Mouse (Mus musculus) MEL-GATA-1-ER (cell line): Measurements from ENCODE around the gene Gm11060.

Experiments
- DNase-seq: peaks from one replicate; pipeline ENCODE4 v3.0.0-alpha.2; 2012; ENCODE audit warnings: low read depth; ENCODE audit errors: extremely low read depth

Gene Gm11060

DNA sequence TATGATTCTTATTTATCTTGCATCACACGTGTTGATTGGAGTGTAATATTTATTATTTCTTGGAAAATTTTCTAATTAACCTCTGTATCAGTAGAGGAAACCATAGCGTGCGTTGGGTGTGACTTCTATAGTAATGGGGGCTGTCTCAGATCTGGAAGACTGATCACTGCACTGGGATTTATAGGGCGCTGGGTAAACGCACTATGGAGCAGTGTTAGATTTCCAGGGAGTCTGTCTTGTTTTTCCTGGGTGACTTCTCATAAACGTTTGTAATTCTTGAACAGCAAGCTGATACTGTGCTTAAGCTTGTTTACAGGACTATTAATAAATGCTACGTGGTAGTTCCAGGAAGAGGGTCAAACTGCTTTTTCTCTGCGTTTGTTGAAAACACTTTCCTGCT is 25.9 kb downstream of the Gm11060 start:
- DNase-seq = no peak

DNA sequence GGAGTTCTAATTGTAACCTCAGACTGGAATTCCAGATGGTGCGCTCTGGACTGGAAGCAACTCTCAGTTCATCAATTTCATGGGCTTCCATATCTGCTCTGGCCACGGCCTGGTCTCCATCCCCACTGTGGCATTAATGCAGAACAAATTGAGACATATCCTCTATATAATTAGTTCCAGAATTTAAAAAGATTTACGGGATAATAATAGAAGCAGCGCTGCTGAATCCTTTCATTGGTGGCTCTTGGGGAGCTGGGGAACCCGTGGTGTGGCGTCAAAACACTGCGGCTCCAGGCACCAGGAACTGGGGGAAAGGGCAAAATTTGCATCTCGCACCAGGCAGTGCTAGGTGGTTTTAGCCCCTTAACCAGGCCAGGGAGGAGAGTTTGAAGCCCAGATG is 30.4 kb downstream of the Gm11060 start:
- no peak for DNase-seq

DNA sequence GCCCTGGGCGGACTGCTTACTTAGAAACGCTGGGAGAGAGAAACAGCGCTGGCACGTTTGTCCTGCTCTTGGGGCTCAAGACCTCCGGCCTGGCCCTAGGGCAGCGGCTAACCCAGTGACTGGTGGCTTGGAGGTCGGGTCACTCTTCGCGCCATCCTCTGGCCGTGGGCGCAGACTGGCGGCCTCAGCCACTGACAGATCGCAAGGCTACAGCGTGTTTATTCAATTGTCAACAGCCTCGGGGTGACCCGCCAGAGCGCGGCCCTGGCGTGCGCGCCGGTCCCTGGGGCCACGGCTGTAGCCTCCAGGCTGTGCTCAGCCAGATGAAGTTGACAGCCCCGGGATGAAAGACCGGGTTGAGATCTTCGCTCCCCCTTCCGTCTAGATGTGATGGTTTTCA is 31.1 kb downstream of the Gm11060 start:
- DNase-seq = no peak

DNA sequence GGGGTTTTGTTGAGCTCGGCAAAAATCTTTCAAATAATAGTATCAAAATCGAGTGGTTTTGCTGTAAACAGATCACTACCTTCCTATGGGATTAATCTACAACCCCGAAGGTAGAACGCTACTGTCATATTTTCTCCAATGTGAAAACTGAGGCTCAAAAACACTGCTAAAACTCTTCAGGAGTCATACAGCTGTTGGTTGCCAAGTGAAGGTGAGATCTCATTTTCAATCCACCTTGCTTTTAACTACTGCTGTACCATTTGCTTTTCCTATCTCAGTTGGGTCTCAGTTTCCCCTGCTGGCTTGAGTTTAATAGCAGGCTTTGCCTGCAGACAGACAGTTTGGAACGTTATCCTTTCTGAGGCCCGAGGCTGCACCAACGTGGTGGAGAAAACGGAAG is 31.6 kb downstream of the Gm11060 start:
- no peak for DNase-seq

DNA sequence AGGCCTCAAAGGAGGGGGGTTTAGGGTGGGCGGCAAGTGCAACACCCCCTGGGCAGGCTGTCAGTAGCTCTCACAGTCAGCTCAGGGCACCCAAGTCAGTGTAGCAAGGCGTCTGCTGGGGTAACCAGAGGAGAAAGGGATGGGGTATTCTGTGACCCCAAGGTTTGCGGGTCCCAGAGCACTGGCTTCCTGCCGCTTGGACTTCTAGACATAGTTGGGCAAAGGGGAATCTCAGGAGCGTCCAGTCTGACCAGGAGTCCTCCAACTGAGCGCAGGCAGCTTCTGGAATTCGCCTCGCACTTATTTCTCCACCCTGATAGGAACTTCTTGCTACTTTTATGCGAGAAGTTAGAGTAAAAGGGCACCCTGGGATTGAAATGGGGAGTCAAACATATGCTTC is 32.1 kb downstream of the Gm11060 start:
- no peak for DNase-seq

DNA sequence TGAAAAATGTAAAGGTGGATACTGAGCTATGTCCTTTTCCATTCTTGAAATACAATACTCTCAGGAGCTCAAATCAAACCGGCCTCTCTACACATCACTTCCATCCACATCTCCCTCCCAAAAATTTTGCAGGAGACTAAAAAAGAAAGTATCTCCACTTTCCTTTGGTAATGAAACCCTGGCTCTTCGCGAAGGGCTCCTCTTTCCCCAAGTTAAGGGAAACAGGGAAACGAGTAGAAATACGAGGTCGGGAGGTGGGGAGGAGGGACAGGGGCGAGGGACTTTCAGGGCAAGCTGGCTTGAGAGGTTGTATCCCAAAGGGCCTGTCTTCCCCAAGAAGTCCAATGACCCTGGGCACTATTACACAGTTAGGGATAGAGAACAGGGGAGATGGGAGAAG is 32.6 kb downstream of the Gm11060 start:
- DNase-seq = no peak

DNA sequence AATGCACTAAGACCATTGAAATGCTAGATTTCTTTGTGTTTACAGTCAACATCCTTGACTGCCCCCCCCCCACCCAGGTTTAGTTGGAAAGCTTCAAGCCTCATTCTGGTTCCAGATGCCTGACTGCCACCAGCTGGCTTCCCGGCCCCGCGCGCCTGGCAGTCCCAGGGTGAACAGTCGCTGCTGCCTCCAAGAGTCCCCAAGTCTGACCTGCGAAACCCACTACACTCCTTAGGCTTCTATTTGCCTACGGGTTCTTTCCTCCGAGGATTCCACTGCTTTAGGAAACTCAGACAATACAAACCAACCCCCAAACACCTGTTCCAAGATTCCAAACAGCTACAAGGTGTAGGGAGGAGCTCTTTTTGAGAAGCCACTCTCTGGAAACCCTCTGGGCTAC is 33.4 kb downstream of the Gm11060 start:
- no peak for DNase-seq

DNA sequence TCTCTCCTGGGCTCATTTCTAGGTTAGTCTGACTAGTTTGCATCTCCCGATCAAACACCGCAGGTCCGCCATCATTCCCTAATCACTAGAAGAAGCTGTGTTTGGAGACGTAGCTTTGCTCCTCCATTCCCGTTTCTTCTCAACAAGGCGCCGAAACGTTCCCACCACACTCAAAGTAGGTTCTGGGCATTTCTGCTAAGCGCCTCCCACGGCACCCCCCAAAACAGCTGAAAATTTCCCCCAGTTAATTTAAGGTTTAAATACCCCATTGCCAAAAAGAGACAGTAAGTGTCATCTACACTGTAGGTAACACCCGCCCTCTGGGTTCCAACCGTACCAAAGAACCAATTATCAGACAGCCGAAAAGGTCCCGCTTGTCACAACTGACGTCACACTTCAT is 33.8 kb downstream of the Gm11060 start:
- no peak for DNase-seq

DNA sequence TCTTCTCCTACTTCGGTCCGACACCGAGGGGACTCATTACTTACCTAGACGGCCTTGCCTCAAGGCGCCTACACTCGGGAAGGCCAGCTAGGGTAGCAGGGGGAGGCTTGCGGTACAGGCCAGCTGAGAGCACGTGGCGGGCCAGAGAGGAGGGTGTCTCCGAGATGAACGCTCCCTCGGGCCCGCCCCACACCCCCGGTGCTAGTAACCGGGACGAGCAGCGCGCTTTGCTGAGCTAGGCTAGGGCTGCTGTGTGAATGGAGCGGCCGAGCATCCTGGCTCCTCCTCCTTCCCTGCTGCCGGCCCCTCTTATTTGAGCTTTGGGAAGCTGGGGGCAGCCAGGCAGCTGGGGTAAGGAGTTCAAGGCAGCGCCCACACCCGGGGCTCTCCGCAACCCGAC is 34.5 kb downstream of the Gm11060 start, which contains the start of gene Wt1:
Gene Wt1 (plus strand): TSS at position 251 of the 400 bp plus-strand sequence.
- no peak for DNase-seq

DNA sequence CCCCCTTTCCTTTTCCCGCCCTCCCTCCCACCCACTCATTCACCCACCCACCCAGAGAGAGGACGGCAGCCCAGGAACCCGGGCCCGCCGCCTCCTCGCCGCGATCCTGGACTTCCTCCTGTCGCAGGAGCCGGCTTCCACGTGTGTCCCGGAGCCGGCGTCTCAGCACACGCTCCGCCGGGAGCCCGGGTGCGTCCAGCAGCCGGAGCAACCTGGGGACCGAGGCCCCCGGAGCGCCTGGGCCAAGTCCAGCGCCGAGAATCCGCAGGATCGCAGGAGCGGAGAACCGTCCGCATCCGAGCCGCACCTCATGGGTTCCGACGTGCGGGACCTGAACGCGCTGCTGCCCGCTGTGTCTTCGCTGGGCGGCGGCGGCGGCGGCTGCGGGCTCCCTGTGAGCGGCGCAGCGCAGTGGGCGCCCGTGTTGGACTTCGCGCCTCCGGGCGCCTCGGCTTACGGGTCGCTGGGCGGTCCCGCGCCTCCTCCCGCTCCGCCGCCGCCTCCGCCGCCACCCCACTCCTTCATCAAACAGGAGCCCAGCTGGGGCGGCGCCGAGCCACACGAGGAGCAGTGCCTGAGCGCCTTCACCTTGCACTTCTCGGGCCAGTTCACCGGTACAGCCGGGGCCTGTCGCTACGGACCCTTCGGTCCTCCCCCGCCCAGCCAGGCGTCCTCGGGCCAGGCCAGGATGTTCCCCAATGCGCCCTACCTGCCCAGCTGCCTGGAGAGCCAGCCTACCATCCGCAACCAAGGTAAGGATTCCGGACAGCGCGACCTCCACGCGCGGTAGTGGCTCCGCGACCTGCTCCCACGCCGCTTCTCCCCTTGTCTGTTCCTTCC is 35.1 kb downstream of the Gm11060 start:
- DNase-seq = no peak

DNA sequence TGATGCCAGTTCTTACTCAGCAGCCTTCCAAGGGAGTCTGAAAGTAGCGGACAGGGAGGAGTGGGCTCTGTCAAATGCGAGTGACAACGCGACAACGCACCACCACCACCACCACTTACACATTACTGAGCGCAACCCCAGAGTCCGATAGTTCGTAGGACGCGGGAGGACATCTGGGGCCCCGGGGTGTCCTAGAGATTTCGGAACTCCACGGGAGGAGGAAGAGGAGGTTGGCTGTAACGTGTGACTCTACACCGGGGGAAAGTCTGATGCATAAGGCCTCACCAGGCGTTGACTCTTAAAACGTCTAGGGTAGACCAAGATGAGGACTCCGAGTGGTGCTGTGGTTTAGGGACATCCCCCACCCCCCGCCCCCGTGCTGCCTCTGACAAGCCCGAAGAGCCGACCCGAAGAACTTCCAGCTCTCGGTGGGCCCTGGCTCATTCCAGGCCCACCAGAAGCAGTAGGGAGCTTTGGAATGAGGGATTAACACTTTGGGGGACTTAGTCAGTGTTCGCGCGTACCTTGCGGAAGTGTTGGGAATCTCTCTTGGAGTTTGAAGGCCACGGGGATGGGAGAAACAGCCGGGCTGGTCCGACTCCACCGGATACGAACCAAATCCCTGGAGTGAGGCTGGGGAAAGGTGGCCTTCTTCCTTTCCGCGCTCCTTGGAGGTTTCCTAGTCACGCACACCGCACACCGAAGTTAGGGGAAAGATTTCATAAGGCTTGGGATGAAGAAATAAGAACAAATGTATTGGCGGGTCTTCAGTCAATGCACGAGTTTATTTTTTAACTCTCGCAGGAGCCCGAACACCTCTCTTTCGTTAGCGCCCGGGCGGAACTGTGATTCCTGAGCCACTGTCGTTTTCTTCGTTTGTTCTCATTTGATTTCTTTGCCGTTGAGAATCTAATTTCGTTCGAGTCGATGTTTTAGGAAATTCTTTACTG is 36.0 kb downstream of the Gm11060 start:
- DNase-seq = no peak

DNA sequence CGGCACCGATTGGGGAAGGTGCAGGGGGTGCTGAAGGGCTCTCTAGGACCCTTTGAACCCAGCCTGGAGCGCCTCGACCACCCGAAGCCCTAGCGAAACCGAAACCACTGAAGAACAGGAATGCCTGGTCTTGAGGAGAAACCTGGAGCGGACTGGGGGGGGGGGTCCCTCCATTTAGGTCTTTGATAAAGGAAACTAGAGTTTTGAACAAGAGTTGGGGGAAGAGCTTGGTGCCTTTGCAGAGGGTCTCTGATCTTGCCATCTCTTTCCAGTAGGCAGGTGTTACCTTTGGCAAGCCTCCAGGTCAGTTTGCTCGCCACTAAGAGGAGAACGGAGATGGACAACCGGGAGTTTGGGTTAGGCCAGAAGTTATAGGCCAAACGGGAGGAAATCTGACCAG is 36.7 kb downstream of the Gm11060 start:
- no peak for DNase-seq

DNA sequence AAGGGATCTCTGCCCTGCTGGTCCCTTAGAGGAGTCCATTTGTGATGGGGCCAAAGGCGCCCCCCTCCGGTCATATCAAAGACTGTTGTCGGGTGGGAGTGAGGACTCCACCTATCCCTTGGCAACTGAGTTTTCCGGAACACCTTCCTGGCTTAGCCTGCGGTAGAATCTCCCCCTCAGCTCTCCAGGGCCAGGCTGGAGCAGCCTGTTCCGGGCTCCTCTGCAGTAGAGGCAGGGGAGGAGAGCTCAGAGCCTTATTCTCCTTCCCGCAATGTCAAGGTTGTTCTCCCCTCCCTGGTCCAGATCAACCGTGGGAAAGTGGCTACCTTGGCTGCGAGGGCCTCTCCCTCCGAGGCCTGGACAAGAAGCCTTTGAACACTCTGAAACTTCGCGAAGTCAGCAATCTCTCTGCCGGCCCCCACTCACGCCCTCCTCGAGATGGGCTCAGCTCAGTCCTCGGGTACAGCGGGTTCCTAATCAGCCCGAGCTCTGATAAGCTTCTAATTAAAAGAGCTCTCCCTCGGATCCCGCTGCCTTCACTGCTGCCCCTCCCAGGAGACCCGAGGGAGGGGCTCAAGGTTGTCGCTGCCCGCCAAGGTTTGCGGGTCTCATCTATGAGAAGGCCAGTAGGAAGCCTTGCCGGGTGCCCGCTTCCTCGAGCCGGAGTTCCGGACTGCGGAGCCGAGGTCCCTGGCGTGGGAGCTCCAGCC is 38.7 kb downstream of the Gm11060 start:
- no peak for DNase-seq

DNA sequence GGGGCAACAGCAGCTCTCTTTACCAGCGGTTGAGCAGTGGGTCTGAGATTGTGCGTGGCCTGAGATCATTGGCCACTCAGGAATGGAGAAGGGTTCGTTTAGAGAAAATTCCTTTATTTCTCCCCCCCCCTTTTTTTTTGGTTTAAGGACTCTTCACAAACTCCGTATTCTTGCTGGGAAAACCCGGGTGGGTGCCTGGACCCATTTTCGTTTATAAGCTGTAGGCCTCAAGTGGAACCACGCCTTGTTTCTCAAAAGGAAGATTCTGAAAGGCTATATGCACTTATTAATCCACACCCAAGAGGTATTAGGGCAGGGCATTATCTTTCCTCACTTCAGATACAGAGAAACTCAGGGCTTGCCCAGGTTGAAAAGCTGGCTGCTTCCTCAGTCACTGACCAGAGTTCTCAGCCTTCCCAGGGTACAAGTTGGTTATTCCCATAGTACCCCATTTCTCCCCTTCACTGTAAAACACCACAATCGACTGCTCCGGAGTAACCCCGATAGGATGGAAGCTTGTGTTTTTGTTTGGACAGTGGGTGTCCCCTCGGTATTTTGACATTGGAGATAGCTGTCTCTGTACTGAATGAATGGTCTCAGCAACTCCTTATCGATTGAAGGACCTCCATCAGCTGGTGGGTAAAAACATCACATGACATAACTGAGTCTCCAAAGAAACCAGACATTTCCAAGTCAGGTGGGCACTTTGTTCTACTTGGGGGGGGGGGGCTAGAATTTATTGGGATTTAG is 39.4 kb downstream of the Gm11060 start:
- DNase-seq = no peak

DNA sequence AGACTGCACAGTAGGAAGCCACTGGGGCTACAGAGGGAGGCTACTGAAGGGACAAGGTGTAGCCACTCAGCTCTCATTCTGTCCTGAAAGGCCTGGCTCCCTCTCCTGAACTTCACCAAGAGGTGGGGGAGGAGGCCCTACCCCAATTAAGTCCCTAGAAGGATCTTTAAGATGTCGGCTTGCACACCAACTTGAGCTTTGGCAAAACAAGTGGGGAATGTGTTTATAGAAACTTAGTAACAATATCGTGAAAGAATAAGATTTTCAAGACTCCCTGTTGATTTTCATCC is 39.9 kb downstream of the Gm11060 start:
- DNase-seq = no peak

DNA sequence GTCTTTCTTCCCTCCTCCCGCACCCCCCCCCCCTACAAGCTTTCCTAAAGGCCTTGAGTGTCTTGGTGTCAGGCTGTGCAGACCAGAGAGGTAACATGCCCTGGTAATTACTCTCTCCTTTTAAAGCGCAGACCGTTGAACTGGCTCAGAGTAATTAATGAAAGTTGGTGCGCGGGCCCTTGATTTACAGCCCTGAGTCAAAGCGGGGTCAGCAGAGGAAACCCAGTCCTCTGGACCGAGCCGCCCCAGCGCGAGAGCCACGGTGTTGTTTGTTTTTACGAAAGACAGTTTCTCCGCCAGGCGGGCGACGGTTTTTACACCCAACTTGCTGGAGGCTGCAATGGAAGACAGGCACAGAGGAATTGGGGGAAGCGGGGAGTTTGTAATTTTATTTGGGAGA is 40.5 kb downstream of the Gm11060 start:
- no peak for DNase-seq

DNA sequence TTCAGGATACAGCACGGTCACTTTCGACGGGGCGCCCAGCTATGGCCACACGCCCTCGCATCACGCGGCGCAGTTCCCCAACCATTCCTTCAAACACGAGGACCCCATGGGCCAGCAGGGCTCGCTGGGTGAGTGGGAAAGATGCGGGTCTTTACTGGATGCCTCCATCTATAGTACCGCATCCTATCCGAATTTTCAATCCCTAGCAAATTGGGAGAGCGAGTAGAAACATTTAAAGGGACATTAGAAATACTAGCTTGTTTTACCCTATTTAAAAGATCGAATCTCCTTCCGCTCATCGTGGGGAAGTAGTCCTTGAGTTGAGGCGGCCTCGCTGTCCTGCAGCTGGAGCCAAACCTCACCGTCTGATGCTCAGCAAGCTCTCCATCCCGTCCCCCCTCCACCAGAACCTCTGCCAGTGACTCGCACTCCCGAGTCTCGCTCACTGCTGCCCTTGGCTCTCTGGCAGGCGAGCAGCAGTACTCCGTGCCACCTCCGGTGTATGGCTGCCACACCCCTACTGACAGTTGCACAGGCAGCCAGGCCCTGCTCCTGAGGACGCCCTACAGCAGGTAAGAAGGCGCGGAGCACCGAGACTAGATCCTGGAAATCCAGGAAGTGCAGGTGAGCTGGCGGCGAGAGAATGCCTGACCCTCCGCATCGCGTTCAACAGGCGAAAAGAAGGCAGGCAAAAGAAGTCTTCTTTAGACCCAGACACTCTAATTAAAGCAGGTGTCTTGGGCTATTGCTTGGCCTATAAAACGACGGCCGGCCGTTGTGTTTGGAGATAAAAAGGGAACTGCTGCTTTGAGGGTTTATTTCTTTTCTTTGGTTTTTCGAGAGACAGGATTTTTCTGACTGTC is 41.3 kb downstream of the Gm11060 start:
- no peak for DNase-seq

DNA sequence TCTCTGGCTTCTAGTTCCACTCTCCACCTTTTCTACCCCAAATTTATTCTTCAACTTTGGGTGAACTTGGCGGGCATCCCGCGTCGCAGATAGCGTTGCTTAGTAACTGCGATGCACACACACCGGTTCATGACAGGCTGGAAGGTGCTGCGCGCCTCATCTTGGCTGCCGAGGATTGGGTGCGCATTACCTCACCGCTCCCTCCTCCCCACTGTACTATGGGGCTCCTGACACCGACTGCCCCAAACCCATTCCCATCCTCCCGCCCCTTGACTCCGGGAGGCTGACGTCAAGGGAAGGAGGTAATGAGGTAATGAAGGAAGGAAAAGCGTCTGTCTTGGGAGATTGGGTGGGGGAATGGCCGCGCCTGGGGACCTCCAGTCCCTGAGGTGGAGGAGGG is 42.5 kb downstream of the Gm11060 start:
- DNase-seq = no peak

DNA sequence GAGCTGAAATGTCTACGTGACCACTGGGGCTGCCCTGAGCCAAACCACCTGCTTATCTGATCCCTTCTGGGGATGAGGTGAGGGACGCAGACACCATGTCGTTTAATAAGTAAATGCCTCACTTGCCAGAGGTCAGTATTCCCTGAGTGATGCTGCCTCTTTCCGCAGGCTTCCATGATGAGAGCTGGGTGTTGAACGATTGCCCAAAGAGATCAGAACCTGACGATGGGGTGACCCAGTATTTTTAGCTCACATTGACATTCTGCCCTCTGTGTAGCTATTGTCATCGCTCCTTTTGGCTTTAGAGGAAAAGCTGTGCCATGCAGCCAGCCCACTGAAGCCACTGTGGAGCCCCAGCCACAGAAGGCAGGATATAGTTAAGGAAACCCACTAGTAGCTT is 47.7 kb downstream of the Gm11060 start:
- no peak for DNase-seq

DNA sequence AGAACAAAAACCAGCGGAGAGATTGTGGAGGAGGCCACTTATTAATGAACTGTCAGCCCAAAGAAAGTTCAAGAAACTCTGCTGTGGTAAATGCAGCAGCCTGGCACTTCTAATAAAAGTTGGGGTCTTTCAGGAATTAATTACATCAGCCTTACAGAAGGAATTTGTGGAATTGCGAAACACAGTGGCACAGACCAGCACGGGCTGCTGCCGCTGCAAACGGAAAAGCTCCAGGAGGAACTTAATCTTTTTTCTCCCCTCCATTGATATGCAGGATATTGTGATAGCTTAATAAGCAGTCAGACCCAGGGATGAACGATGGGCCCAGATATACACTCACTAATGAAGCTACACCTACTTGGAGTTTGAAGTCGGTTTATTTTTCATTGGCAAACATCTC is 49.6 kb downstream of the Gm11060 start:
- DNase-seq = no peak
